Mouse (Mus musculus) urinary bladder, postnatal 25 days (tissue): ENCODE measurements around the gene Mmd.

Experiments
- DNase-seq: peaks from one replicate; pipeline ENCODE4 v3.0.0; 2022; ENCODE audit warnings: low spot score

Mmd gene

GRCm38 (mm10) chr11:90249025-90249650 is at the start of gene Mmd:
TSS of gene Mmd (plus strand) at chr11:90249456.
- peak; percentile 94 for DNase-seq

- DNase-seq: no peak
Measured at GRCm38 (mm10) chr11:90200826-90201225, 48.4 kb upstream of the Mmd start.

DNA sequence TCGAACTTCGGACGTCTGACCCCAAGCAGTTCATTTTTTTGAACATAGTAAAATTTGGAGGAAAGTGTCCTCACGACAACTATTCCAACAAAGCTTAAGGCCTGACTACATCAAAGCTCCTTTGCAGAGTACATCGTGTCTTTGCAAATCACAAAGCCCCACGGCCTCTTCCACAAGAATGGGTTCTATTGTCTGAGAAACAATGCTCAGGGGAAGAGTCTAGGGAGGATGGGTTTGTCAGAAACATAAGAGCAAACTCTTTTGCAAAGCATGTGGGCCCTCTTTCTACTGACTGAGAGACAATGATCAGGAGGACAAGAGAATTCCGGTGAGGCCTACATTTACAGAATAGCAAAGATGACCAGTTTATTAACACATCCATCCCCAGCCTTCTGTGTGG is 35.0 kb upstream of the Mmd start:
- DNase-seq: no peak

- no peak for DNase-seq
Measured at GRCm38 (mm10) chr11:90220022-90220645, 29.1 kb upstream of the Mmd start.

DNA sequence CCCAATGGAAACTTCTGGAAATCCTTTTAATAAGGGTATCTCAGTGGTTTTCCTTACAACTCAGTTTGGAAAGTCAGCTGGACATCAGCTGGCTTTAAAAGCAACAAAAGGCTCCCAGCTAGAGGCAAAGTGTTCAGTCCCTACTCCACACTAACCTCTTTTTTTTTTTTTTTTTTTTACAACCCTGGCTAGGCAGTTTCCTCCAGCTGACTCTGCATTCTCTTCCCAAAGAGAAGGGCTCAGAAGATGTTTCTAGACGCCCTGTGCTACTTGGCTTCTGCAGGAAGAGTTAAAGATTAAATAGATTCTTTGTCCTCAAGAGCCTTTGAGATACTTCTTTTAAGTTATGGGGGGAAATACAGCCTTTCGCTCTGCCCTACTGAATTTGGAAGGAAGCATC is 28.5 kb upstream of the Mmd start:
- DNase-seq: no peak

DNA sequence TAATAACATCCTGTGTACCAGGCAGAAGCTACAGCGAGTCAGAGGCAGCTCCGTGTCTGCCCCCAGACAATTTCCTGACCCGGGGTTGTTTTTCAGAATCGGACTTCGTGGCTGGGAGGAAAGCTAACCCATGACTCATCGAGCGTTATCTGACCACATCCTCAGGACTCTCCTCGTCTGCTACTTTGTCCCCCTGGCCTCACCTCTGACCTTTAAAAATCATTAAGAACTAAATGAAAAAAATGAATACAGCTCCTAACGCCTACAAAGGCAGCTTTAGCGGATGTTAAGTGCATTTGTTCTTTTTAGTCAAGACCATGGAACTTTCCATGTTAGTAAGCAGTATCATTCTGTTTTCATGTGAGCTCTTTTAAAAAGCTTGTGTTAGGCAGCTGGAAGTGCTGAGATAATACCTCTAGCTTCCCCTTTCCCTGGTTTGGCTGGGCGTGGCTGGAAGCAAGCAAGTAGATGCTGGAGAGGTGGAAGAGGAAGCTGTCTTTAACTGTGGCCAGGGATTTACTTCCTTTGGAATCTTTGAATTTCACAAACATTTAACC is 24.3 kb upstream of the Mmd start:
- DNase-seq: no peak

GRCm38 (mm10) chr11:90227000-90227922 is 22.0 kb upstream of the Mmd start:
- DNase-seq: no peak

GRCm38 (mm10) chr11:90228251-90228949 is 20.9 kb upstream of the Mmd start:
- no peak for DNase-seq

- DNase-seq: no peak
Measured at GRCm38 (mm10) chr11:90229800-90230199, 19.5 kb upstream of the Mmd start.

GRCm38 (mm10) chr11:90230671-90231070 is 18.6 kb upstream of the Mmd start:
- DNase-seq: no peak

GRCm38 (mm10) chr11:90231631-90232030 is 17.6 kb upstream of the Mmd start:
- no peak for DNase-seq

GRCm38 (mm10) chr11:90232685-90233084 is 16.6 kb upstream of the Mmd start:
- DNase-seq: no peak

DNA sequence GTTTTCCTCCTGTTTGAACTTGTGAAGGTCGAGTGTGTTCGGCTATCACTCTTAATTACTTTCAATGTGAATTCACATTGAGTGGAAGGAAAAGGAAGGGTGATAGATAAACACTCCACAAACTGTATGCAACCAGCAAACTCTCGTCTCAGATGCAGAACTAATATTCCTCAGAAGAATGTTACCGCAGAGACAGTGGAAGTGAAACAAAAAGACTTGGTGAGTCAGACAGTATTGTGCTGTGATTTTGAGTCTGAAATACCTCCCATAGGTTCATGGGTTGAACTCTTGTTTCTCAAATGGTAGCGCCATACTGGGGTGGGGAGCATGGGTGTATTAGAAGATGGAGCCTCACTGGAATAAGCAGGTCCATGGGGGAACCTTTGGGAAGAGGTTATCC is 14.0 kb upstream of the Mmd start:
- DNase-seq: no peak

DNA sequence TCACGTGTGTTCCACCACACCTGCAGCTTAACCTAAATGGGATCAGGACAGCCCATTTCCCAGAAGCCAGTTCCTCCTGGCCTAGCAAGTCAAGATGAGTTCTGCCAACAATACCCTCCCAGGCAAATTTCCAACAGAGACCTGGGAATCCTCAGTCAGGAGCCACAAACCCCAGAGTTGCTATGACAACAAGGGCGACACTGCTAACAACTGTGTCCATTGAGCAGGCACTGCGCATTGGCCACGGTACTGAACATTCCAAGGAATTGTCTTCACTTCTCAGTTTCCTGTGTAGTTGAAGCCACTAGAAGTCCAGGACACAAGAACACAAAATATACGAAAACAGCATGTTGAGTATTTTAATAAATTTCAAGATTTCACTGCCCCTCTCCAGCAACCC is 11.6 kb upstream of the Mmd start:
- no peak for DNase-seq

GRCm38 (mm10) chr11:90238657-90239056 is 10.6 kb upstream of the Mmd start:
- DNase-seq: no peak

- peak; percentile 31 for DNase-seq
Measured at GRCm38 (mm10) chr11:90240652-90241330, 8.5 kb upstream of the Mmd start.

- no peak for DNase-seq
Measured at GRCm38 (mm10) chr11:90241874-90242273, 7.4 kb upstream of the Mmd start.

GRCm38 (mm10) chr11:90243300-90243699 is 6.0 kb upstream of the Mmd start:
- DNase-seq: no peak

DNA sequence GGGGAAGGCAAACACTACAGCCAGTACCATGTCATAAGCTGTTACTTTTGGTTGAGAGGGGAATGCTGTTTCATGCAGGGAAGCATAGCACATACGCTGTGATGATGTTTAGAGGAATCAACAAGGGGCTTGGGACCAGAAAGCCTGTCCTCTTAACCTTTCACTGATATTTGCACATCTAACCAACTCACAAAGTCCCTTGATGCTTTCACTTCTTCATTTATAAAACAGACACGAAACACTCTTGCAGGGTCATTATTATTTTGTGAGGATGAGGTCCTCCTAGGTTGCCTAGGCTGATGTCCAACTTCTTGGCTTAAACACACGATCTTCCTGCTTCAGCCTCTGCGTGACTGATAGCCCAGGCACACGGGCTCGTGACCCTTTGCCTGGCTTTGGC is 3.6 kb upstream of the Mmd start:
- no peak for DNase-seq

DNA sequence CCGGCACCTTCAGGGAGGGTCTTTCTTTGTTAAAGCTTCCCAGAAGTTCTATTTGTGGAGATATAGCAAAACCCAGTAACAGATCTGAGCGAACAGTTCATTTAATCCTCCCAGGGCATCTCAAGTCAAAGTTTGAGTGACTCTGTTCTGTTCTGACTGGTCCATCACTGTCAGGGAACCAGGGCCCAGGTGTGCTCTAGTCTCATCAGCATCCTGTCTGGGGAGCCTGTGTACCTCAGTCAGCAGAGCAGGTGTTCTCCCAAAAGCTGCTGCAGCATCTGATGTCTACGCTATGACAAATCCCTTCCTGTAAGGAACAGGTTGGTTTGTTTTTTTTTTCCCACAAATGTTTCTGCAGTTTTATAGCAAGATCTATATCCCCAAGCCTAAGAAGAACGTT is 2.6 kb upstream of the Mmd start:
- no peak for DNase-seq

GRCm38 (mm10) chr11:90247793-90248192 is 1.5 kb upstream of the Mmd start:
- DNase-seq: no peak
